Mouse (Mus musculus) kidney, postnatal 36 days (tissue): Measurements from ENCODE around the gene Tmem14a.
"Not testable (repeated sequence)": the region's sequence is repeated elsewhere in the genome, so short reads cannot be mapped to it uniquely, and the experiment has no call there.

ENCODE experiments used
- DNase-seq, 2 experiments: peaks; one replicate each; pipeline ENCODE4 v3.0.0; 2021 to 2022; ENCODE audit warnings: mixed read lengths in 2 of 2

The Tmem14a gene

DNA sequence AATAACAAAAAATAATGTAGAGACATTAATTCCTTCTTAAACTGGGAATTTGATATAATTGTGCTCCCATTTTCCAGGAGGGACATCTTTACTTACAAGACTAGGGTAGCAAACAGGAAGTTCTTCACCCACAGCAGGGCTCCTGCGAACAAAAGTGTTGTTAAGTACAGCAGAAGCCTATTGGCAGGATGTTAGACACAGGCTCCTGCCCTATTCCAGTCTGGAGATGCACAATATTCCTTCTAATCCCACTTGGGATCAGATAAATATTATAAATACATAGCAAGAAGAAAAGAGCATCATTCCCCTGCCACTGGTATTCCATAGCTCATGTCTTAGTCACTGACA is 34.9 kb downstream of the Tmem14a start:
- no peak for DNase-seq

DNA sequence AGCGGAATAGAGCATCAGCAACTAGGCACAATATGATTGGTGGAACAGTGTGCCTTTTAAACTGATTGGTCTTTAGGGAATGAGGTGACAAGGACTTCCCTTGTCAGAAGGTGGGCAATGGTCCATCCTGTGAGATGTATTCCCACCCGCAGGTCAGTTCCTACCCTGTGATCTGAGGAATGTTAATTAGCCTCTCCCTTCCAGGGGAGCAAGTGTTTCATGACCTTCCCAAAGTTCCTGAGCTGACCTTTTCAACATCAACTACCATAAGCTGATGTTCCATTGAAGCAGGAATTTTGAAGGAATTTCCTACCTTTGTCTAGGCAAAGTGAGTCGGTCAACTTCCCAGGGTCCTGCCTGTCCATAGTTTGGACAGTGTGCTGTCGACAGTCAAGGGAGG is 35.5 kb downstream of the Tmem14a start:
- no peak for DNase-seq

DNA sequence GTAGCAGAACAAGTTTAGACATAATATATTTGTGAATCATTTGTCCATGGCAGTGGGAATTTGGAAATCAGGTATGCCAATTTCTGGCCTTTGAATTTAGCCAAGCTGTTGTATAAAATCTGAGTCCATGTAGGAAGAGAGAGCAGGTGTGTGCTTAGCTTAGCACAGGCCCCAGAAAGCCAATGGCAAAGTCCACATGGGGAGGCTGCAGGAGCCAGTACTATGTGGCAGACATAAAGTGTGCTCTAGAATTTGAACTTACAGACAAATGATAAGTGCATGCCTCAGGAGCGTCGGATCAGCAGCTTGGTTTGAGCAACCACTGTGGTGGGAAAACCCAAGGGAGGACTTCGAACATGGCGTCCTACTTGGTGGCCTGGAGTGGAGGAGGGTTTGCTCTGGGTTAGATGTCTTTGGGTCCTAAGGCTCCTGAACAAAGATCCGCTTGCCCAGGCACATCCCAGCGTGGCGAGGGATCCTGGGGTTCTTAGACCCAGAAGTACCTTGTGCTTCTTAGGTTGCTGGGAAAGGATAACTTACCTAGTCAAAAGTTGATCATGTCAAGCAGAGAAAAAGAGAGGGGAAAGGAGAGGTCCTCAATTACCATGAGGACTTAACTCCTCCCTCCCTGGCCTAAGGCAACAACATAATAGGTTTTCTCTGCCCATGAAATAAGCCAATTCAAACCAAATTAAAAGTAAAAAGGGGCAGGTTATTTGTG is 37.4 kb downstream of the Tmem14a start:
- no peak for DNase-seq

DNA sequence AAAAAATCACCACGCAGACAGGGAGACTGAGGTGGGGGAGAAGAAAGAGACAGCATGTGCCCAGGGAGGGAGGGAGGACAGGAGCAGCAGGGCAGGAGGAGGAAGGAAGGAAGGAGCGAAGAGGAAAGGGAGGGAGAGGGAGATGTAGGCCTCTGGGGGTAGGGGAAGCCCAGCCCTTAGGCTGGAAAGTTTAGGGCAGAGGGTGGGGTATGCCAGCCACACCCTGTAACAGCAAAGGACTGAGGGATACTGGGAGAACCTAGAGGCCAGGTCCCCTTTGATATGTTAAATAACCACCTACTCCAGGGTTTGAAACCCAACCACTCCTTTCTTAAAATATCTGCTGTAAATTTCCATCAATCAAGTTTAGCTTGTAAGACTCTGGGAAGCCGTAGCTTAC is 38.0 kb downstream of the Tmem14a start:
- DNase-seq, result no peak

DNA sequence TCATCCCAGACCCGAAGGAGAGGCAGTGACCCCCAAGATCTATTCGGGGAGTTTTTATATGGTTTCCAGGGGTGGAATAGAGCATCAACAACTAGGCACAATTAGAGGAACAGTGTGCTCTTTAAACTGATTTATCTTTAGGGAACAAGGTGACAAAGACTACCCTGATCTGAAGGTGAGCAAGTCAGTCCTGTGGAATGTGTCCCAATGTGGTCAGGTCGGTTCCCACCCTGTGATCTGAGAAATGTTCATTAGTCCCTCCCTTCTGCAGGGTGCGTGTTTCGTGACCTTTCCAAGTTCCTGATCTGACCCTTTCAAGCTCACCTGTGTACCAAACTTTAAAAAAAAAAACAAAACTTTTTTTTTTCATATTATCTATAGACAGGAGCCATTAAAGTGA is 38.5 kb downstream of the Tmem14a start:
- DNase-seq, result no peak

DNA sequence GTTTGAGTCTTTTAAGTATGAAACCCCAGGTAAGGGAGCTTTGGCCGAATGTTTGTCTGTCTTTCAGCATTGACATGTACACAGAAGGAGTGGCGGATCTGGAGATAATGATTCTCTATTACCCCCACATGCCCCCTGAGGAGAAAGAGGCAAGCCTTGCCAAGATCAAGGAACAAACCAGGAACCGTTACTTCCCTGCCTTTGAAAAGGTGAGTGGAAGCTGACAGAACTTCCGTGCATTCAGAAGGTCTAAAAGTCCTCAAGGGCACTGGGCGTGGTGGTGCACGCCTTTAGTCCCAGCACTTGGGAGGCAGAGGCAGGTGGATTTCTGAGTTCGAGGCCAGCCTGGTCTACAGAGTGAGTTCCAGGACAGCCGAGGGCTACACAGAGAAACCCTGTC is 41.6 kb downstream of the Tmem14a start:
- DNase-seq, result not testable (repeated sequence)

DNA sequence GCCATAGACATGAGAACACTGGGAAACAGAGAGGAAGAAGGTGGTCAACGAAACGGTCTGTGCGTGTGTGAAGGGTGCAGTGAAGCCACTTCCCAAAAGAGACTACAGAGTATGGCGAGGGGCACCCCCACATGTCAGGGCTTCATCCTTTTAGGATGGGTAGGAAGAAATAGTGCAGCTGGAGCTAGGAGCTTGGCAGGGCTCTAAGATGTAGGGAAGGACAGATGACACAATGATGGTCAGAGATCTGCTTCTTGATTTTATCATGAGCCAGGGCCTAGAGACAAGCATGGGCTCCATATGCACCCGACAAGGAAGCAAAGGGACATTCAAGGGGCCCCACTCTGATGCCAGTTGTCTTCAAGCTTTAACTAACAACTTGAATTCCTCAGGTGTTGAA is 44.0 kb downstream of the Tmem14a start:
- DNase-seq, result no peak

DNA sequence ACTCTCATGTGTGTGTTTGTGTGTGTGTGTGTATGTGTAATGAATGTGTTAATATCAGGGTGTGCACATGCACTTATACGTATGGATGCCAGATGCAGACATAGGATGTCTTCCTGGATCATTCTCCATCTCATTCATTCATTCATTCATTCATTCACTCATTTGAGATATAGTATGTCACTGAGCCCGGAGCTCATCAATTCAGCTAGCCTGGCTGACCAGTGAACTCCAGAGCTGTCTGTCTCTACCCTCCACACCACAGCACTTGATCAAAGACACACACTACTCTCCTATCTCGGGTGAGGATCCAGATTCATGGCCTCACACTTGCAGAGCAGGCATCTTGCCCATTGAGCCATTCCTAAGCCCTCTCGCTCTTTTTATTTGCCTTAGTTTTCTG is 45.6 kb downstream of the Tmem14a start:
- DNase-seq, result no peak

DNA sequence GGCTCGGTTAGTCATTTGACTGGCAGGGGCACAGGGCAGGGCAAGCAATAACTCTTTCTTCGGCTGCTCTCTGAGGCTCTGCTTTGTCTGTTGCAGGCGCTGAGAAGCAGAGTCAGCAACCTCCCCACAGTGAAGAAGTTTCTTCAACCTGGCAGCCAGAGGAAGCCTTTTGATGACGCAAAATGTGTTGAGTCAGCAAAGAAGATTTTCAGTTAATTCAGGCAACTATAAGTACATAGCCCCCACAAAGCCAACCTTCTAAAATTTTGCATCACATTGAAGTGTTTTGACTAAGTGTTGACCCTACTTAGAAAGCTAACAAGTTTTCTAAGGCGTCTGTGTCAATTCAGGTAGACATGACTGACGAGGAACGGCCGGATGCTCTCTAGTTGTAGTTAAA is 46.4 kb downstream of the Tmem14a start:
- no peak for DNase-seq

DNA sequence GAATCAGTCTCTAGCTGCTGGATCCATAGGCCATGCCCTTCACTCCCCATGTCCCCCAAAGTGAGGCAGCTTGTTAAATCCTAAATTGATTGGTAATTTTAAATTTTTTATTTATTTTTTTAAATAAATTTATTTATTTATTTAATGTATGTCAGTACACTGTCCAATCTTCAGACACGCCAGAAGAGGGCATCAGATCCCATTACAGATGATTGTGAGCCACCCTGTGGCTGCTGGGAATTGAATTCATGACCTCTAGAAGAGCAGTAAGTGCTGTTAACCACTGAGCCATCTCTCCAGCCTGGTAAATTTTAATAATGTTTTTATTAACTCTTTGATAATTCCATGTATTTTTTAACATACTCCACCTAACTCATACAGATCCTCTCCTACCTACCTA is 48.4 kb downstream of the Tmem14a start:
- no peak for DNase-seq

DNA sequence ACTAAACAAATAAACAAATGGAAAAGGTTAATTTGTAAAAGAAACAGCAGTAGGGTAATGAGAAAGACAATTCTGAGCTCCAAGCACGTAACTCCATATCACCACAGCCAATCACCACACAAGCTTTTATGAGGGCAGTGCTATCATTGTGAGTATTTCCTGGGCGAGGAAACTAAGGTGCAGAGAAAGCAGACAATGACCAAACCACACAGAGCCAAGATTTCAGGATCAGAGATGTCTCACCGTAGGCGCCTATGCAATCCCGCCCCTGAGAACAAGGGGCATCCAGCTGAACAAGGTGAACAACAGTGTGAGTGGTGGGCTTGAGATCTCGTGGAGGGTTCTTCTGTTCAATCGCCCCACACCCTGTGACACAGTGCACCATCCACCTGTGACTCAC is 49.1 kb downstream of the Tmem14a start:
- DNase-seq, result not testable (repeated sequence)

DNA sequence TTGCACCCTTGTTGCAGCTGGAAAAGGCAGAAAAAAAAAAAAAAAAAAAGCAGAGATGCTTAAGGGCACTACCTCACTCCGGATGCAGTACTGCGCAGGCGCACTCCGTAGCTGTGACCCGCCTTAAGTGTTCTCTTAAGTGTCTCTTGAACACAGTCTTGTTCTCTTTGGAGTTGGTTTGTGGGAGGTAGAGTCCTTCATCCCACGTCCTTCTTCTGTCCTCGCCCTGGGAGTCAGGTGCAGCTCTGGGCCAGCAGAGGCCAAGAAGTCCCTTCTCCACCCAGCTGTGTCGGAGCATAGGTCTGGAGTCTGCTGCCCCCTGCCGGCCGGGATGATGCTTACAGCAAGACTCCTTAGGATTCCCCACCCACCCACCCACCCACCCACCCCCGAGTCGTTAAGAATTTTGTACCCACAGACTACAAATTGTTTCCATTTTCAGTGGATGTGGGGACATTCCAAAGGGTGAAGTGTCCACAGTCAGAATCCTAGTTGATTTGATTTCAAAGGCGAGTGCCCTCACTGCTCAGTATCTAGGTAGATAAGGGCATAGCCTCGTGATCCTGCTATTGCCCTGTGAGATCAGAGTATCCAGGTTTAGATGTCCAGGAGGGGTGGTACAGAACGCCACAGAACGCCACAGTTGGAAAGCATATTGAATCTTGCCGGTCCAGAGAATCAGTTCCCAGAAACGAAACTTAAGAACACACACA is 53.1 kb downstream of the Tmem14a start:
- DNase-seq, result peak; percentile 79 to 93

DNA sequence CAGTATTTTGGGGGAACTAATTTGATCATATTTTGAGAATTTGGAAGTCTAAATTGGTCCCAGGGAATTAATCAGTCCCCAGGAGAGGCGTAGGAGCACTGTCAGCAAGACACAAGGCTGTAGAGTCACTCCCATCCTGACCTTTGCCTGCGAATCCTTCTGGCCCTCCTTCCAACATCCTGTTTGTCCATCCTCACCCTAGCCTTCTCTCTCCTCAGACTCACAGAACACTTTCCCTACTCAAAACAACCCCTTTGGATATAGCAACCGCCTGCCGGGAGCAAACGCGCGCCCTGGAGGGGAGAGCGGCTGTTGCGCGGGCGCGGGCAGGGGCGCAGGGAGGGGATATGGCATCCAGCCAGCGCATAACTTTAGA is 53.7 kb downstream of the Tmem14a start:
- peak; percentile 19 to 22 for DNase-seq

DNA sequence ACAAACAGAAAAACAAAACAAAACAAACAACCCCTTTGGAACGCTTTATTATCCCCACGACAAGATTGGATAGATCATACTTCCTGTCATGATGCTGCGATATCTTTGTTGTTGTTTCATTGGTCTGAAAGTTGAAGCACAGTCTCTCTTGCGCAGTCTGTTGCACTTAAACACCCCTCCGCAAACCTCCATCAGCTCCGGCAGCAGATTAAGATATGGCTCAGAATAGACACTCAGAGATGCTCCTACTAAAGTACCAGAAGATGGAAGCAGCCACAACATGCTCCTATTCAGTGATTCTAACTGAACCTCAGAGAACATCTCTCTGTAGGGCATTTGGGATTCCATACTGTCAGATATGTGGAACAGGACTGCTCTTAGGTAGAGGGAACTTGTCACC is 54.7 kb downstream of the Tmem14a start:
- DNase-seq, result no peak

DNA sequence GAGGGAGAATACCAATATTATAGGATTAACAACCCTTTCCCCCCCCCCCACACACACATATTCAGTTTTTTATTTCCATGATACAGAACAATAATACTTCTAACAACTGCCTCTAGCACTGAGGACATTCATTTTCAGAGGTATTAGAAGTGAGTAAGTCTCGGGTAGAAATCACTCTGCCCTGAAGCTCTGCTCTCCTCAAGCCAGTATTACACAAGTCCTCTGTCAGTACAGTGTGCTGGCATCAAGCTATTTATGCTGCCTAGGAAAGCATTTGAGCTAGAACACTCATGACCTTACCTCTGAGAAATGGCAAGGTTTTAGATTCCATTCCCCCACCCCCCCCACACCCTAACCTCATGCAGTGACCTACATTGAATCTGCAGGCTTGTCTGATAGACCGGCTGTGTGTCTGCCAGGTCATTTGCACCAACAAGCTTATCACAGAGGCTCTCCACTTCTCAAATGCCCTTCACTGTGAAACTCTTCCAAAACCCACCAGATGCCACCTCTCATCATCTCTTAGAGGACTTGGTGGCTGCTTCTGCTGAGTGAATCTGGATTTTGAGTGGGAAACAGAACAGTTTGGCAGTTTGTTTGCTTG is 56.2 kb downstream of the Tmem14a start:
- no peak for DNase-seq

DNA sequence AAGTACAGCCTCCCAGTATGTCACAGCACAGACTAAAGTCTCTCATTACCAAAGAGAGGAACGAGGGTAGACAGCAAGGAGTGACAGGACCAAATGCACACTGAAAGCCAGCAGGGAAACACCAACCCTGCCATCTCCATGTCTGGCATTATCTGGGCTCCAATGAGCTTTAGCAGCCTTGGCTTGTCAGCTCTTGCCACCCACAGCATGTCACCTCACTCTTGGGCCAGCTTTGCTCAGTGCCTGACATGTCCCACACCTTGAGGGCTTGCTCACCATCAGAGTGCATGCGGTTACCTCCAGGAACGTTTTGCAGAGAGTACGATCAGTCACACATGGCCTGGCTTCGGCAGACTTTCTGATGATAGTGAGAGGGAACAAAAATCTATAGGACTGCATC is 57.0 kb downstream of the Tmem14a start:
- not testable (repeated sequence) for DNase-seq

DNA sequence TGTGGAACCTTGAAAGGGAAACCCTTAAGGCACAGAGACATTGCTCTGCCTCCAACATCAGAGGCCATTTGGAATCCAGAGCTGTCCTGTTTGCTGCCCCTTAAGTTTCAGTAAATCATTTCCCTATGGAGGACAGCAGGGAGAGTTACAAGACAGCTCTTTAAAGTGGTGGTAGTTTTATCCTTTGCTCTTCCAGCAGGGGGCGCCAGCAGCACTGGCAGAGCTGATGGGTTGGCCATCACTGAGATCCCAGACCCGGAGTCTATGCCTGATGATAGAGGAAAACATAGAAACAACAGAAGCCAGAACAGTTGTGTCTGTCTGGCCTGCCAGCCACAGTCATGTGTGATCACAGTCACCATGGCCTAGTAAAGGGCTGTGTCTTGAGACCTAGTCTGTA is 57.8 kb downstream of the Tmem14a start:
- not testable (repeated sequence) for DNase-seq
